Mouse (Mus musculus) inflammation-experienced regulatory T-cells, adult 6 months (primary cell): ENCODE results near the gene Prdm16. TPM values are rescaled to one million over a fixed set of nuclear protein-coding genes. Genes with fewer than 3 reads are reported as not detected.

Source experiments
- ATAC-seq: one replicate; pipeline ENCODE4 v1.8.0; 2017
- polyA plus RNA-seq, 3 experiments: library from polyadenylated mRNA; unstranded; fragments of 100-300 nt; shearing (Covaris generic); gene quantifications; one replicate each; pipeline ENCODE4 v1.2.1; 2017

Gene Prdm16
- polyA plus RNA-seq, 3 experiments from 2014 or later = 0.58 to 5.2 (median 0.91) TPM

DNA sequence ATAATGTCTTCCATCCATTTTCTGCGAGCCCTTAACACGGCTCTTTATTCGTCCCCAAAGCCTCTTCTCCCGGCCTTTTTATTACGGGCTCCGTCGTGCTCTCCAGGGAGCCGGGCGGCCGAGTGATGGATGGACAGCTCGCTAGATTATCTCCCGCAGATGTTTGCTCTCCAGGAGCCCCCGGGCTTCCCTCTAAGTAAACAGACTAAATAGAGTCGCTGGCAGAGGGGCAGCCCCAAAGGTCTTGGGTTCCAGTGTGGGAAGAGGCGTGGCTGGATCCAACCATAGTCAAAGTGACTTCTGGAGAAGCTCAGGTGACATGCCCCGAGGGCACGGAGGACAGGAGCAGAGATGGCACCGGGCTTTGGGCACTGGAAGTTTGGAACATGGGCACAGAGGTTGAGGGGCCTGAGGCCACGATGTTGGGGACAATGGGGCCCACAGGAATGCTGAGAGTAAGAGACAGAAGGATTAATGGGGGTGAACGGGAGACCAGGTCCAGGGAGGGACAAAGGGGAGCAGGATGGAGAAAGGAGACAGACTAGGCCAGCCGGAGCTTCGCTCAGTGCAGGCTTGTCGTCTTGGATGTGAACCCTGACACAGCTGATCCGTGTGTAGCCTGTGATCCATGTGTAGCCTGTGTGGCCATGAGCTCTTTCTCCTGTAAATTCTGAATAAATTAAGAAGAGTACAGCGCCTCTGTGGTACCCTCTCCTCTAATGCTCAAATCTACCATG lies 162.9 kb downstream of the Prdm16 start:
- no peak for ATAC-seq

DNA sequence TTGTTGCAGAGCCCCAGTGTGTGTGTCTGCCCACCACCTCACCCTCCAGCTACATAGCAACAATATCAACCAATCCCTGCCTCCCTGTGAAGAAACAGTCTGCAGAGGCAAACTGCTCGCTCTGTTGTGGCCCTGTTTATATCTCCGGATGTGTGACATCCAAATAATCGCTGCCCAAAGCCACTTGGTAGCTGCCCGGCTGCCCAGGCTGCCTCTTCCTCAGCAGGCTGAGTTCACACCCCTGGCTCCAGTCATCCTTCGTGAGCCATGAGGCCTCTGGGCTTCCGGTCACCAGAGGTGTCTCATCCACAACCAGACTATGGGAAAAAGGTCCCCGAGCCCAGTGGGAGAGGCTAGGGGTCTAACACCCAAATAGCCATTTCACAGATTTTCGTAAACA lies 164.1 kb downstream of the Prdm16 start:
- no peak for ATAC-seq

DNA sequence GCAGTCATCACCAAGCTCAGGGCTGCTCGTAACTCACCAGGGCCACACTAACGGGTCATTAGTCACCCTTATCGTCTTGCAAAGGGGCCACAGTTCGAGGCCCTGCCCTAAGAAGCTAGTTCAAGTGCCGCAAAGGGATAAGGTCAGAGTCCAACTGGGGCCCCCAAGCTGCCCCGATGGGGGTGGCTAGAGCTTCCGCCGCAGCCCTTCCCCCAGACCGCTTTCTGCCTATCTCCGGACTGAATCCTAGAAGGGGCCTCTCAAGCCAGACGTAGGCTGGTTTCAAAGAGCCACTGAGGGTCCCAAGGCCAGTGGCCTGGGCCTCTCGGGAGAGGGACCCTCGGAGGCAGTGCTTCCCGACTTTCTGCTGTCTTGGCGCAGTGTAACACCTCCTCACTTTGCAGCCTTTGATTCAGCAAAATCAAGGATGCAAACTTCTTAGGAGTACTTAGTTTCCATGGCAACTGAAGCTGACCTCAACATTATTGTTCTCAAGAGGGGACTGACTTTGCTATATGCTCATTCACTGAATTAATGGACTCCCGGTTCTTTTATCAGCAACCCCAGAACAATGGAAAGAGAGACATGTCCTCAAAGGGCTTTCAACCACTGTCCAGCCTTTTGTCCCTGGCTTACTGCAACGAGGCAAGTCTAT lies 165.1 kb downstream of the Prdm16 start:
- no peak for ATAC-seq

DNA sequence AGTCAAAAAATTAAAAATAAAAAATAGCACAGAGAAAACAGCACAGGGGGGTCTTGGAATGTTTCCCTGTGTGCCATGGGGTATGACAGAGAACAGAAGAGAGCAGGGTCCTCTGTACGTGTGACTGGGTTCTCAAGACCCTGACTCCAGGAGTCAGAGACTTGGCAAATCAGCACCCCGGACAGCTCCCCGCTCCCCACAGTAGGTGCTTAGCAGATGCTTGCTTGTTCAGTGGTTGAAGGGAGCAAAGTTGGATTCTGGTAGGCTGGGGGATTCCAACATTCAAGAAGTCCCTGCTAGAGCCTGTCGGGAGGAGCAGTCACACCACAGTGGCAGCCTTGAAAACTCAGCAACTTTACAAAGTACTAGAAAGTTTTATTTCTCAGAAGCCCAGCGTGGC lies 170.4 kb downstream of the Prdm16 start:
- ATAC-seq = no peak

DNA sequence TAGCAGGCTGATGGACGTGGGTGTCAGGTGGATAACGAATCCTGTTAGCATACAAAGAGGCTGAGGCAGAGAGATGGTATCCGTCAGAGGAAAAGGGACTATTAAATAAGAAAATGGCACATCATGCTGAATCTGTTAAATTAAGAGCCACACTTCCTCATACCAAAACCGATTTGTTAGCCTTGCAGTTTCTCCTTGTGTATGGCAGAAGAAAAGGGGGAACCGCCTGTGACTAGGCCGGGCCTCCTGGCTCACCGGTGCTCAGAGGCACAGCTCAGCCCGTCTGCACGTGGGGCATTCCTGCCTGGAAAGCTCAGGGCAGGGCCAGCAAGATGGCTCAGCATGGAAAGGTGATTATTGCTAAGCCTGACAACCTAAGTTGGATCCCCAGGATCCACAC lies 171.6 kb downstream of the Prdm16 start:
- ATAC-seq = no peak

DNA sequence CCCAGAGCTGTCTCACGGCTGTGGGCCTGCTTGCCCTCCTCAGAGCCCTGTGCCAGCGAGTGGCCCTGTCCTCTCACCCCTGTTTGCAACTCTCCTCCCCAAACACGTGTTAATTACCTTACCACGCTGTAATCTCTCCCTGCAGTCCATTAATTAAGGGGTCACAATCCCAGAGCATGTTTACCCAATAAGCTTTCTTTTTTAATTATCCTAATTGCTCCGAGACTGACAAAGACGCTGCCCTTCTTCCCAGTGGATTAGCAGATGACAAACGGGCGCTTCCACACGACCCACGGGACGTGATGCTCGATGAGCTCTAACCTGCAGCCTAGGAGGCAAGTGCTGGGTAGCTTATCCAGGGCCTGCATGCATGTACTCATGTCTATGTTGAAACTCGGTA lies 176.7 kb downstream of the Prdm16 start:
- no peak for ATAC-seq

DNA sequence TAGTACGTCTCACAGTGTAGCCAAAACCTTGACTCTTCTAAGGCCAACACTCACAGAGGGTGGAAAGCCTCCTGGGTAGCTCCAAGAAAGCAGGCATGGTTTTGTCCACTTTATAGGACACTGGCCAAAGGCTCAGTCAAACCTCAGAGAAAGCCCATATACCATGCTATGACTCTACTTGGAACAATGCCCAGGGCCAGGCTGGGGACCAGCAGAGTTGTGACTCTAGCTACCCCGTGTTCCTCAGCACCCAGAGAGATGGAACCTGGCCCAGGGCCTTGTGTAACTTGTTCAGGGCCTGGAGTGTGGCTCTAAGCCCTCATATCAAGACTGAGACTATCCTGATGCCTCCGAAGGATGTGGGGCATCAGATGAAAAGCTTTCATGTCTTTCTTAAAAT lies 178.9 kb downstream of the Prdm16 start:
- ATAC-seq = no peak

DNA sequence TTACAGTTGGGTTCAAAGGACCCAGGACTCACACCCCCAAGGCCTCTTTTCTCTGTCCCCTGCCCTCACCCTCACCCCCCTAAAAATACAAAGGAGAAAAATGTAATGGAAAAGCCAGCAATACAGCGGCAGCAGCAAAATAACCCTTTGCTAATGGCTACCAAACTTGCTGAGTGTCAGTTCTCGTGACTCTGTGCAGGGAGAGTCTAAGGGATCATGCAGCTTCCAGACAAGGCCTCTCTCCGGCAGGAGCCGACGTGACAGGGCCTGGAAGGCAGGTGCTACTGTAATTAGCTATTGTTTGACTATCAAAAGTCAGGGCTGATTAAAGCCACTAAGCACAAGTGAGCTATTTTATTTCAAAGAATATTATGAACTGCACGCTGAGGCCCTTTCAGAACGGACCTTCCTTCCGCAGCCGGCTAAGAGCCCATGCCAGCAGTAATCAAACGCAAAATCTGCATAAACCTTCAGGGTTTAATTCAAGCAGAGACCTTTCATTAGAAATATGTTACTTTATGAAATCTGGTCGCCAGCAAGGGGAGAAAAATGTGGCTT lies 180.3 kb downstream of the Prdm16 start:
- no peak for ATAC-seq

DNA sequence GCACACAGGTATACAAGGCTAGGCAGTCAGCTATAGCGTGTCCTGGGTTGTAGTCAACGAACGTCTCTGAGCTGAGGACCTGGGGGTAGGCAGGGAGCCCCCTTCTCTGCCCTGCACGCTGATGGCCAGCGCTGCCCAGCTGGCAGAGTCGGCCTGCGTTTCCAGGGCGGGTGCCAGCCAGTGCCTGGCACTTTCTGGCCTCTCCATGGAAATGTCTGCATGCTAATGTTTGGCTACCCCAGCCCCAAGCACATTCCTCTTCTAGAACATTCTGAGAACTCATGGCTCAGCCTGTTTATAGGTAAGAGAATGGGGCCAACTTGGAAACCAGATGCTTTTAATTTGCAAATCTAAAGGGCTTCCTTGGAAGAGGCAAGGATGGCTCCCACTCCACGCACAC lies 186.2 kb downstream of the Prdm16 start:
- no peak for ATAC-seq

DNA sequence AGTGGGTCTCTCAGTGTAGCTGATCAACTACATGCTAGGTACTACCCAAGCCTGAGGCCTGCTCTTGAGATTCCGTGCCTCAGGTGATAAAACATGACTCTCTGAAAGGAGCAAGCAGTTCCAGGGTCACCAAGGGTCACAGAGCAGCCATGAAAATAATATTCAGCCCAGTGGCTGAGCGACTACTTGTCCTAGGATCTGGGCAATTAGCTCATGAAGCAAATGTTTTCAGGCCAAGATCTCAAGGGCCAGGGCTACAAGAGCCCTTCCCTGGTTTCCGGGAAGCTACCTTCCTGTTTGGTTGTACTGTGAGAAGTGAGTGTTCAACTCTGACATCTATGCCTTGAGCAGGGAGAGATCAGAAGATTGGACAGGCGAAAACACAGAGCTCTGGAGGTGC lies 186.6 kb downstream of the Prdm16 start:
- no peak for ATAC-seq

DNA sequence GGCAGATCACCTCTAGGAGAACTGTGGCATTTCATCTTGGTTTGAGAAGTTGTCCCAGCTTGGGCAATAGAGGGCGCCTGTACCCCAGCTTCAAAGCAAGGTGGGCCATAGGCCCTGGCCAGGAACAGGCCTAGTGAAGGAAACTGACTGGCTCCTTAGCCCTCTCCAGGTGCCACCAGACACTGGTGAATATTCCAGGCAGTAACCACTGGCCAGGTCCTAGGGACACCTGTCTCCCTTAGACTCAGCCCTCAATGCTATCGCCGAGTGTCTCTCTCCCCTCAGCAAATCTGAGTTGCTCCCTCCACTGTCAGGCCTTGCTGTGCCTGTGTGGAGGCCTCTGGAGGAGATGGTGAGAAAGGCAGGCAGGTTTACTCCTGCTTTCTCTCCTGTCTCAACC lies 187.3 kb downstream of the Prdm16 start:
- ATAC-seq = no peak

DNA sequence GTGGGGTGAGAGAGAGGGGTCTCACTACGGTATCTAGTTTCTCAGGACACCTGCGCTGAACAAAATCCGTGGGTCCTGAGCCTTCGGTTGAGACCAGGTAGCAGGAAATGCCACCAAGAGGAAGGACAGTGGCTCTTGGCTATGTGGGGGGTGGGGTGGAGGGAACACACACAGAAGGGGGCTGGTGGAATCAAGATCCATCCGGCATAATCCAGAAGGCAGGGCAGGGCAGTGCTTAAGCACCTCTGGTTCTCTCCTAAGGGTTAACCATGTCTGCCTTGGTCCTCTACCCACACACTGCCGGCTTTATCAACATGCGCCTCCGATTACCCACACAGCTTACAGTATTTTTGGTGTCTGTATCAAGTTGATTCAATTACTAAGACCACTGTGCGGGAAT lies 191.0 kb downstream of the Prdm16 start:
- no peak for ATAC-seq

DNA sequence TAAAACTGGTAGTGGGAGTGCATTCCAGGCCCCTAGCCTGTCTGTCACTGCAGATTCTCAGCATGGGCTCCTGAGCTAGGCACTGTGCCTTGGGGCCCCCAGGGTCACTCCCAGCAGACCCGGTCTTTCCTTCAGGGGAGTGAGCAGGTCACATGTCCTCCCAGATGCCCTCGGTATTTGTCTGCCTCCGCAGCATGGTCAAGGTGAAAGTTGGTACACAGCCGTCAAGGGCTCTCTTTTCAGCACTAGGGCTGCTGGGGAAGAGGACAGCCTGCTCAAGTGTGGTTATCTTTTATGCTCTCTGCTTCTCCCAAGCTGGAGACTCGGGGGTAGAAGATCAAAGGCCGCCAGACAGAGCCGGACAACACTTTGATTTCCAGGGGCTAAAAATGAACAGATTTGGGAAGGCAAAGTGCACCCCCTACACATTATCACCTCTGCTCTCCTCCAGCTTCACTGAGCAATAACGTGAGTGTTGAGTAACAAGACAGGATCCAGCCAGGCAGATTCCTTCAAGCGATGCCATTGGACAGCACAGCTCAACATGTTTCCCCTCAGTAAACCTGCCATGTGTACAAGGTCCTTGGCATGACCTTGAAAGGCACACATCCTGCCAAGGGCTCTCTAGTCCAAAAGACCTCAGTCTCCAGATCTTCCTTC lies 193.9 kb downstream of the Prdm16 start:
- no peak for ATAC-seq

DNA sequence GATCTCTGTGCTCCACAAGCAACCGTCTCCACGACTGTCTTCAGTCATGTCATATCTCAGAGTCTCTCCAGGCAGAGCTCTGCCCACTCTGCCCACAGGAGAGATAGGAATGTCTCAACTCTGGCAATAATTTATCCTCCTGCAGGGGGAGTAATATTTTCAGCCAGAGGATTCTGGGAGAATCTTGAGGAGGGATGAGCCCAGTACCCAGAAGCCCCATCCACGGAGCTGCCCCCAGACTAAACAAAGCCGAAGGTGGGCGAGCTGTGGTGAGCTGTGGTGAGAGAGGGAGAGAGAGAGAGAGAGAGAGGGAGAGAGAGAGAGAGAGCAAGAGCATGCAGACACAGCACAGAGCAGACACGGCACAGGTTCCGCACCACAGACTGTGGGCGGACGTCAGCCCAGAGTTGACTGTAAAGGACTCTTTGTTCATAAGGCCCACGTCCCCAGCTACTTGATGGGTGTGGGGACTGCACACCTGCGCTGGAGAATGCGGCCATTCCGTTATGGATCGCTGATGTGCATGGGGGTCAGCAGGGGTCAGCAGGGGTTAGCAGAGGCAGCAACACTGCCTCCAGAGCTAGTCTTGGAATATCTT lies 197.1 kb downstream of the Prdm16 start:
- ATAC-seq = no peak

DNA sequence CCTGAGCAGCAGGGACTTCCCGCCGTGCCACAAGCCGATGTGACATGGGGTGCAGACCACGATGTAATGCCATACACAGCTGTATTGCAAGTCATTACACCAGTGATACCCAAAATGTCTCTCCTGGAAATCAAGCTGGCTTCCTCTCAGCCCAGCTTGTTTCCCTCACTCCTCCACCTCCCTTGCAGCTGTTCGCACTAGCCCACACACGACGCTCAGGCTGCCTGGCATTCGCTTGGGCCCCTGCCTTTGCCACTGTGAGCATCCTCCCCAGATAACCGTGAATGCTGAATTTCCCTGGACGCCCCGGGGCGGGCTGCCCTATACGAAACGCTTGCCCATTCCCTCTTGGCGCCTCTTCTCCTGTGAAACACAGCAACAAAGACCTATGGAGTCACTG lies 198.1 kb downstream of the Prdm16 start:
- ATAC-seq = no peak

DNA sequence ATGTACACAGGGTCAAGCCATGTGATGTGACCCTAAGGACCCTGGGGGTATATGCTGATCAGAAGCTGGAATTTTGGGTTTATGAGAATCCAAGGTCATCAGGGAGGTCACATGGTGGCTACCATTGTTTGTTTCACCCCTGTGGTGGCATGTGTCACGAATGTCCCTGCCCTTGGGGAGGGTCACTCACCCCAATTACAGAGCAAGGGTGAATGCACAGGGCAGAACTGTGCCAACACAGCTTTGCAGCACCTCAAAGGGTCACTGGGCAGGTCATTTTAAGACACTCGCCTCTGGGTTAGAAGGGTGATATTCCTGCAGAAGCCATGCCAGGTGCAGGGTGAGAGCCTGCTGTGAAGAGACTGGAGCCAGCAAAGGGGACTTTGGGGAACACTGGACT lies 206.9 kb downstream of the Prdm16 start:
- no peak for ATAC-seq

DNA sequence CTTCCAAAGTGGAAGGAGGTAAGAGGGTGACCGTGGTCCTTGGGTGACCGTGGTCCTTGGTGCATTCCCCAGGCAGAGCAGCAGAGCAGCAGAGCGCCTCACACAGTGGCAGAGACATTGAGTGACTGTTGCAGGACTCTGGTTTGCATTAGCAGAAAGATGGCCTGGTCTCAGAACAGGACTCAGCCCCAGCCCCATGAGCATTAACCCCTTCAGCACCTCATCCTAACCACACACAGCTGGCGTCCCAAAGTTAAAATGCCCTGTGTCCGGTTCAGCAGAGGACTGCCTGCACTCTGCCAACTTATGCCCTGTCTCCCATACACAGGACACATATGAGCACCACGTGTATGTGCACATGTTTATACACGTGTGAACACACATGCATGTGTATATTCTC lies 209.8 kb downstream of the Prdm16 start:
- no peak for ATAC-seq

DNA sequence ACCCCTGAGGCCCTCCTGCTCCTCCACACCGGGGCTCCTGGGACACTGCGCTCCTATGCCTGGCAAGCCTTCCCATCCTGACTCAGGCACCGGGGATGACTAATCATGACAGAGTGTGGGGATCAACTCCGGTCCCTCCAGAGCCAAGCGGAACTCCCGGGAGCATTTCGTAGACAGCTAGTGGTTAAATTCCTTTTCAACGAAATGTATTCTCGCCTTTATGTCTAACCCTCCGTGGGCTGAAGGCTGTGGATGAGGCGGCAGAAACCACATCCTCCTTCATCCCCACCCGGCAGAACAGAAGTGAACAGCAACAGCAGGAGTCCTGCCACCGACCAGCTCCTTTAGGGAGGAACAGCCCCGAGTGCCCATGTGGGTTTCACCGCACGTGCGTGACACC lies 211.4 kb downstream of the Prdm16 start:
- no peak for ATAC-seq

DNA sequence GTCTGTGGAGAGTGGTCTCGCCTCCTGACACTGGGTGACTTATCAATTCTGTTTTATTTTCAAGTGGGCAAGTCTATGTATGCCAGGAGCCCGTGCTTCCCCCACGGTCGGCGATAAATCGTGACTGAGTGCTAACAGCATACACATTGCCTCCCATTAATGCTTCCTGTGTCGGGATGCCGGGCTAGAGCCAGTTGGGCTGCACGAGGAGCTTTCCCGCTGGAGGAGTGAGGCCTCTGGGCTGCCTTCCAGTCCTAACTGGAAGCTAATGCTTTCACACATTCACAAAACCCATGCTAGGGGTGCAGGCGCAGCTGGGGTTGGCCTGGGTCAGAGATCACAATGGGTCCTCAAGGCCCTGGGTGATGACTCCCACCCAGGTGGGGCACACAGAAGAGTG lies 212.0 kb downstream of the Prdm16 start:
- no peak for ATAC-seq

DNA sequence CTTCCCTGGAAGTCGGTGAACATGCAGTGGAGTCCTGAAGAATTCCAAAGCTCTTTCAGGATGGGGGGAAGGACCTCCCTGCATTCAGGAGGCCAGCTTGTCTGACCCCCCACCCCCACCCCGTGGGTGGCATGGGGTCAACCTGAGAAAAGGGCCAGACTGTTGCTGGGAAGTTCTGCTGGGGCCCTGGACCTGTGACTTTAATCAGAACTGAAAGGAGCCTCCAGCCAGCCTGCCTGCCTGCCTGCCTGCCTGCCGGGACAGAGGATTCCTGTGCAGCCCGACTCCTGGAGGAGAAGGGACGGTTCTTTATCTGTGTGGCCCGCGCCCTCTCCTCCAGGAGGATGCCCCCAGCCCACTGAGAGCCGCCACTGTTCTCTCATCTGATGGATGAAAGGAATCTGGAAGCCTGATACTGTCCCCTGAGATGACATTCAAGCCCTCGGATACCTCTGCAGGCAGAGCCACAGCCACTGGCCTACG lies 214.2 kb downstream of the Prdm16 start:
- ATAC-seq = no peak

DNA sequence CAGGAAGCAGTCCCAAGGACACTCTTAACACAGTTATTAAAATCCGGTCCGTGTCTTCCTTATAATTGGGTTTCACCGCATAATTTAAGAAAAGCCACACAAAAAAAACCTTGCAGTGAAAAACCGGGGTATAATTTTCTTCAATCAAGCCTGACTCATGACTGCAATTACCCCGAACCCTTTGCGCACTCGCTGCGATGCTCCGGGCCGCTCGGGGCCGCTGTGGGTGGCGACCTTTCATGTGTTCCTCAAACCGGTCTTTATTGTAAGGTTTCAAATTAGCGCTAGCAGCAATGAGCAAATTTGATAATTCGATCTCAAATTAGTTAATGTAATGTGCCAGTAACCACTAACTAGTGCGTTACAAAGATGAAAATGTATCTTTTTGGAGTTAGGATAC lies 215.9 kb downstream of the Prdm16 start:
- no peak for ATAC-seq

DNA sequence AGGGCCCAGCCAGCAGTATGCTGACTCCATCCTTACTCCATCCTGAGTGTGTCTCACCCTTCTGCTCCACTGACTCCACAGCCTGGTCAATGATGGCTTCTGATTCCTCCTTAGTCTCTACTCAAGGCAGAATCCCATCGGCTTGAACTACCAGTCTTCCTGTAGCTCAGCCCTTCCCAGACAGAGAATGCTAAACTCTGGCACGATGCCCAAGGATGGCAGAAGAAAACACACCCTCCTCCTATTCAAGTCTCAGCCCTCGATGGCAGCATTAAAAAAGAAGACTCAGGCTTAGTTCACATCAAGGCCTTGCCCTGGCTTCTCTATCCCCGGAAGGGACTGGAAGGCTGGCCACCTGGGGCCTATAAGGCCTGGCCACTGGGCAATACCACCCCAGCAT lies 216.9 kb downstream of the Prdm16 start:
- no peak for ATAC-seq

DNA sequence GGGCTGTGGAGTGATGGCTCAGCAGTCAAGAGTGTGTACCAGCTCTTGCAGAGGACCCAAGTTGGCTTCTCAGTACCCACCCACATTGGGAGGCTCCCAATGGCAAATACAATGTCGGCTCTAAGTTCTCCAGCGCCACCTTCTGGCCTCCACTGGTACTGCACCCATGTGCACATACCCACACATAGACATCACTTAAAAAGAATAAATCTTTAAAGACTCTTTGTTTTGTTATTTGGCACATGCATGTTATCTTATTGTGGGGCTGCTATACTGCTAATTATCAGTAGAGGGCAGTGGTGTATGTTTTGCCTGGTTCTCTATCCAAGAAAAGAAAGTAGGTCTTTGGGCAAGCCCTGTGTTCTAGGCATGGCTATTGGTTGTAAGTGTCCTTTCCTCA lies 217.7 kb downstream of the Prdm16 start:
- no peak for ATAC-seq
